Mouse (Mus musculus) heart, postnatal 0 days (tissue): Measurements from ENCODE around the gene Fmo1. TPM values are rescaled to one million over a fixed set of nuclear protein-coding genes. Genes with fewer than 3 reads are reported as not detected.
A peak's percentile ranks its signal among the peaks of the same experiment; 100 is the strongest.

Source experiments
- ATAC-seq: fragments of 200-750 bp; cut with Nextera tagmentation; 2 replicates; pipeline ENCODE4 v1.8.0; 2017; ENCODE audit warnings: low read depth, moderate number of reproducible peaks, moderate library complexity; ENCODE audit not compliant: insufficient read depth
- DNase-seq: peaks from one replicate; pipeline ENCODE4 v3.0.0-alpha.2; 2016; ENCODE audit warnings: low spot score
- H3K27ac ChIP-seq: fragments of 300-500 bp; sonication (generic); 2 replicates; pipeline ENCODE4 v1.5.1; 2014; ENCODE audit warnings: low read depth, mild to moderate bottlenecking
- H3K27me3 ChIP-seq: fragments of 300-500 bp; sonication (generic); 2 replicates; pipeline ENCODE4 v1.6.1; 2014; ENCODE audit warnings: low read length, mixed read lengths; ENCODE audit not compliant: control insufficient read depth, insufficient read depth
- H3K36me3 ChIP-seq: fragments of 300-500 bp; sonication (generic); replicated peaks from 2 replicates; pipeline ENCODE4 v1.6.1; 2014; ENCODE audit warnings: low read length, mixed read lengths; ENCODE audit not compliant: control insufficient read depth, insufficient read depth
- H3K4me1 ChIP-seq: fragments of 300-500 bp; sonication (generic); 2 replicates; pipeline ENCODE4 v1.6.1; 2014; ENCODE audit warnings: antibody characterized with exemption; ENCODE audit not compliant: control insufficient read depth, insufficient read depth
- H3K4me2 ChIP-seq: fragments of 300-500 bp; sonication (generic); 2 replicates; pipeline ENCODE4 v1.6.1; 2014; ENCODE audit warnings: low read depth, mild to moderate bottlenecking, low read length, moderate library complexity
- H3K4me3 ChIP-seq: fragments of 300-500 bp; sonication (generic); 2 replicates; pipeline ENCODE4 v1.5.1; 2014; ENCODE audit warnings: low read depth, low read length
- H3K9ac ChIP-seq: fragments of 300-500 bp; sonication (generic); replicated peaks from 2 replicates; pipeline ENCODE4 v1.6.1; 2014; ENCODE audit warnings: low read depth, low read length, mixed read lengths
- H3K9me3 ChIP-seq: fragments of 300-500 bp; sonication (generic); replicated peaks from 2 replicates; pipeline ENCODE4 v1.6.1; 2016; ENCODE audit warnings: low read length; ENCODE audit not compliant: control insufficient read depth
- CTCF ChIP-seq: IDR thresholded peaks from 2 replicates; pipeline ENCODE4 v1.5.1; 2016; ENCODE audit warnings: antibody characterized with exemption, control low read depth, low read depth
- EP300 ChIP-seq: IDR thresholded peaks from 2 replicates; pipeline ENCODE4 v1.6.1; 2016; ENCODE audit warnings: antibody characterized with exemption, low read depth
- WGBS: fragments of 180-500 bp; shearing (Covaris S2); extraction: QIAGEN DNeasy Blood & Tissue Kit; methylation state at CpG from one replicate; pipeline ENCODE4 v1.1.7; 2014; 5-methylcytosine and 5-hydroxymethylcytosine counted together
- polyA plus RNA-seq: library from polyadenylated mRNA; unstranded; fragments of >200 nt; fragmentation: Nextera tagmentation; extraction: Ambion mirVana; gene quantifications from 2 replicates; pipeline ENCODE4 v1.2.1, GENCODE M21; 2015
- total RNA-seq: library from RNA; depleted of rRNA; stranded (reverse); fragments of >200 nt; gene quantifications from 2 replicates; pipeline ENCODE4 v1.2.3, GENCODE M21; 2014; ENCODE audit warnings: low replicate concordance

Gene Fmo1
- total and polyA plus RNA-seq, 2 experiments from 2014 or later, result 12.8 to 37.3 TPM

- Histone ChIP-seq H3K36me3 (no peaks in the 10 kb centered on the region), H3K4me3 (no peak overlapping the region), H3K27ac (no peak overlapping the region), H3K4me2 (no peak overlapping the region), H3K4me1 (no peaks in the 10 kb centered on the region), H3K27me3 (no peaks in the 10 kb centered on the region), H3K9ac (no peak overlapping the region), H3K9me3 (no peaks in the 10 kb centered on the region)
- TF ChIP-seq EP300 (no peak), CTCF (no peak)
- 50% methylated on average over 4 of the region's 4 CpGs for WGBS
- DNase-seq (no peak), ATAC-seq (no peak)
Measured at GRCm38 (mm10) chr1:162882681-162883080, 16.3 kb upstream of the Fmo1 start.

DNA sequence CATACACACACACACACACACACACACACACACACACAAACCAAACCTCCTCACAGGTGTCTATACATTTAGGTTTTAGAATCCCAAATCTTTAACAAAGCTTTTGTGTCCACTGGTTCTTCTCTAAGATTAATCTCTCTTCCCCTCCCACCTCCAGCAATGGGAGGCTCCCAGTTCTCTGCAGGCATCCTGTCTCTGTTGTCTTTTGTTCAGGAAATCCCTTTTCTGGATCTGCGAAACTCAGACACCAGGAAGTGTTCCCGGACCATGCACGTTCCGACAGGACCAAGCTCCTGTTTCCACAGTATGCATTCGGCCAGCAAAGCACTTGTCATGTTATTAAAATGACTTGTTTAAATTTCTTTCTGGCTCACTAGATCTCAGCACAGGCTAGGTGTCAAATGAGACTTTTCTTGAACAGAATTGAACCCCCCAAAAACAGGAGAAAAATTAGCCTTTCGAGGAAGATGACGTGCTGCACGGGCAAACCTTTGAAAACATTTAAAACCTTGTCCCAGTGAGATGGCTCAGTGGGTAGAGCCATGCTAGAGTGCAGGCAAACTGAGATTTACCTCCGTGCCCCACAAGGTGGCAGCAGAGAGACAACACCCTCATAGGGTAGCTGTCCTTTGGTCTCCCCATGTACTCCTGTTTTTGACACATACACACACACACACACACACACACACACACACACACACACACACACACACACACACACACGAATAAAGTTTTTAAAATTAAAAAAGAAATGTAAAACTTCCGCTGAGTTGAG lies 13.4 kb upstream of the Fmo1 start:
- peak; percentile 43 for DNase-seq
- H3K4me3 ChIP-seq, result no peak overlapping the region
- TF ChIP-seq CTCF (peak; percentile 39), EP300 (0 out of 2 replicates have a peak, but pooled peaks have one; percentile 34)
- H3K27ac ChIP-seq, result peak overlapping the region; percentile 46; the same call in 1 of the 2 replicates
- H3K4me2 ChIP-seq, result no peak overlapping the region
- H3K9ac ChIP-seq, result no peak overlapping the region
- H3K27me3 ChIP-seq, result no peaks in the 10 kb centered on the region
- WGBS, result 47% methylated on average over 11 of the region's 11 CpGs
- H3K4me1 ChIP-seq, result no peaks in the 10 kb centered on the region
- no peaks in the 10 kb centered on the region for H3K36me3 ChIP-seq
- peak; percentile 44 for ATAC-seq
- H3K9me3 ChIP-seq, result no peaks in the 10 kb centered on the region

DNA sequence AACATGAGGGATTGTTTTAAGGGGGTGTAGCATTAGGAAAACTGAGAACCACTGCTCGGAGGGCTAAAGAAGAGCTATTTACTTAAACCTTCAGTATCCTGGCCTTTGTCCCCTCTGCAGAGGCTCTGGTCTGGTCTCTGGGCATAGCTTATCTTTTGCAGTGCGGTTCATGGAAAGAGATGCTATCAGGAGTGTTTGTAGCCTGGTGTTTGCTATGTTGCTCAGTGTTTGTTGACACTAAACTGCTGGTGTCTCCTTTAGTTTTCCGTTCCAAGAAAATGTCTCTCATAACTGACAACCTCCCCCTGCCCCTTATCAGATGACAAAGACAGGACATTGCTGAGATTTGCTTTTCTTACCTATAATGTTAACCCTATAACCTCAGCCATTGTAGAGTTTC lies 8.7 kb upstream of the Fmo1 start:
- no peak overlapping the region for H3K4me3 ChIP-seq
- DNase-seq (no peak), ATAC-seq (no peak)
- no peak overlapping the region for H3K4me2 ChIP-seq
- no peaks in the 10 kb centered on the region for H3K27me3 ChIP-seq
- H3K27ac ChIP-seq, result no peak overlapping the region
- H3K9me3 ChIP-seq, result no peaks in the 10 kb centered on the region
- no peak overlapping the region for H3K9ac ChIP-seq
- no peak for TF ChIP-seq CTCF
- no peak for TF ChIP-seq EP300
- H3K4me1 ChIP-seq, result no peaks in the 10 kb centered on the region
- WGBS, result 35% methylated on average over 3 of the region's 3 CpGs
- no peaks in the 10 kb centered on the region for H3K36me3 ChIP-seq

DNA sequence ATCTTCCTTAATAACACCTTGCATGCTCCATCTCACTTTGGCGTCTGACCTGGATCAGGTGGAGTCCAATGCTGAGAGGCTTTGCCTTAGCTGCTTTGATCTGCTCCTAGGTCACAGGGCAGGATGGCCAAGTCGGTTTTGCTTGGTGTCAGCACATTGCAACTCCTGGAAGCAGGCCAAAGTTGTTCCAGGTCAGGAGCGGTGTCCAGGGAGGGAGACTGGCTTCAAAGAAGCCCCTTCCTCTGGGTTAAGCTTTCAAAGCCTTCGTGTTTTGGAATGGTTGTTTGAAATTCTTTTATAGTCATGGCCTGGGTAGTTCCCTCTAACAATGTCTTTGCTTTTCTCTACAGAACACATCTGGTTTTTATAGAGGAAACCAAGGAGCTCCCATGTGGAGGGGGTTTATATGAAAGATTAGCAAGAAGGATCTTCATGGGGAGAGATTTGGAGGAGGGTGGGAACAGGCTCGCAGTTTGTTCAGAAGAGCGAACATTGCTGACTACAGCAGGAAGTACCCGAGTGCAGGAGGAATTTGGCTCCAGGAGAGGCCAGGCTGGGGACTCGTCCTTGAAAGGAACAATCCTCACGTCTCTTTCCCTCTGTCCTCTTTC lies 5.4 kb upstream of the Fmo1 start:
- TF ChIP-seq CTCF (no peak), EP300 (no peak)
- DNase-seq (peak; percentile 24), ATAC-seq (no peak)

GRCm38 (mm10) chr1:162870978-162871377 lies 4.6 kb upstream of the Fmo1 start:
- H3K9me3 ChIP-seq, result no peaks in the 10 kb centered on the region
- H3K4me3 ChIP-seq, result no peak overlapping the region
- no peaks in the 10 kb centered on the region for H3K36me3 ChIP-seq
- WGBS, result 60% methylated on average over 7 of the region's 7 CpGs
- no peak overlapping the region for H3K9ac ChIP-seq
- H3K27ac ChIP-seq, result no peak overlapping the region
- ATAC-seq (no peak), DNase-seq (no peak)
- H3K4me1 ChIP-seq, result no peaks in the 10 kb centered on the region
- no peak overlapping the region for H3K4me2 ChIP-seq
- TF ChIP-seq EP300 (no peak), CTCF (no peak)
- no peaks in the 10 kb centered on the region for H3K27me3 ChIP-seq

More for the DNA sequence above, 5.4 kb upstream of the Fmo1 start:
- Histone ChIP-seq H3K9ac (no peak overlapping the region), H3K9me3 (no peaks in the 10 kb centered on the region), H3K36me3 (no peaks in the 10 kb centered on the region), H3K4me3 (no peak overlapping the region), H3K4me1 (no peaks in the 10 kb centered on the region), H3K27me3 (no peaks in the 10 kb centered on the region), H3K27ac (no peak overlapping the region), H3K4me2 (no peak overlapping the region)
- 31% methylated on average over 9 of the region's 9 CpGs for WGBS
